Mouse (Mus musculus) forebrain, embryonic 12.5 days (tissue): ENCODE data around the gene Toporsl. TPM values are rescaled to one million over a fixed set of nuclear protein-coding genes. Genes with fewer than 3 reads are reported as not detected.

ENCODE experiments used
- ATAC-seq: fragments of 200-750 bp; cut with Nextera tagmentation; 2 replicates; pipeline ENCODE4 v1.8.0; 2017; ENCODE audit warnings: moderate TSS enrichment; ENCODE audit not compliant: low FRiP score
- H3K27ac ChIP-seq: fragments of 300-500 bp; sonication (generic); 2 replicates; pipeline ENCODE4 v1.5.1; 2016; ENCODE audit warnings: mild to moderate bottlenecking
- H3K27me3 ChIP-seq: fragments of 300-500 bp; sonication (generic); 2 replicates; pipeline ENCODE4 v1.6.1; 2016; ENCODE audit warnings: mild to moderate bottlenecking
- H3K36me3 ChIP-seq: fragments of 300-500 bp; sonication (generic); replicated peaks from 2 replicates; pipeline ENCODE4 v1.6.1; 2016; ENCODE audit warnings: mild to moderate bottlenecking
- H3K4me1 ChIP-seq: fragments of 300-500 bp; sonication (generic); 2 replicates; pipeline ENCODE4 v1.6.1; 2016
- H3K4me2 ChIP-seq: fragments of 300-500 bp; sonication (generic); 2 replicates; pipeline ENCODE4 v1.6.1; 2016; ENCODE audit warnings: mild to moderate bottlenecking, moderate library complexity
- H3K4me3 ChIP-seq: fragments of 300-500 bp; sonication (generic); replicated peaks from 2 replicates; pipeline ENCODE4 v1.5.1; 2016; ENCODE audit warnings: mild to moderate bottlenecking
- H3K9ac ChIP-seq: fragments of 300-500 bp; sonication (generic); 2 replicates; pipeline ENCODE4 v1.6.1; 2016; ENCODE audit warnings: mild to moderate bottlenecking
- H3K9me3 ChIP-seq: fragments of 300-500 bp; sonication (generic); 2 replicates; pipeline ENCODE4 v1.6.1; 2016
- WGBS: fragments of 180-500 bp; shearing (Covaris S2); methylation state at CpG from one replicate; pipeline ENCODE4 v1.1.7; 2016; 5-methylcytosine and 5-hydroxymethylcytosine counted together
- polyA plus RNA-seq: library from polyadenylated mRNA; unstranded; fragments of >200 nt; fragmentation: Nextera tagmentation; extraction: Ambion mirVana; gene quantifications from 2 replicates; pipeline ENCODE4 v1.2.1, GENCODE M21; 2016

The Toporsl gene
- 0.14 TPM in 1 of 2 replicates, not detected in the other for polyA plus RNA-seq

DNA sequence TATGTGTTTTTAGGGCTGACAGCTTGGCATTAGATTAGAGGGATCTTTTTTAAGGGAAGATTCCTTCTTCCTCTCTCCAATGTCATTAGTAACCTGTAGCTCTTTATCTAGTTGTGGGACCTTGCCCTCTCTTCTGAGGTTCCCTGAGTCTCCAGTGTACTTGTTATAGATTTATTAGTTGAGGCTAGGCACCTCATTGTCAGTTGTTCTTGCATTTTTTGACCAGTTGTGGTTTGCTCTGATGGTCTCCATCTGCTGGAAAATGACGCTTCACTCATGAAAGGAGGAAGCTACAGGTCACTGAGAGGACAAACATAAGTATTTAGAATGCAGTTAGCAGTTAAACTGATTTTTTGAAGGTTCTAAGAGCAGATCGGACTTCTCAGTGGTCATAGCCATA lies at the start of gene Toporsl:
TSS of gene Toporsl (plus strand) at position 348 of the 400 bp plus-strand sequence.
- Histone ChIP-seq H3K27me3 (no peaks in the 10 kb centered on the region), H3K4me1 (no peaks in the 10 kb centered on the region), H3K36me3 (no peaks in the 10 kb centered on the region), H3K4me2 (no peak within 1 kb of the TSS), H3K4me3 (no peak within 1 kb of the TSS), H3K27ac (no peak within 1 kb of the TSS), H3K9ac (no peak within 1 kb of the TSS), H3K9me3 (no peaks in the 10 kb centered on the region)
- ATAC-seq: no peak
- 82% methylated on average over 2 of the region's 2 CpGs for WGBS

DNA sequence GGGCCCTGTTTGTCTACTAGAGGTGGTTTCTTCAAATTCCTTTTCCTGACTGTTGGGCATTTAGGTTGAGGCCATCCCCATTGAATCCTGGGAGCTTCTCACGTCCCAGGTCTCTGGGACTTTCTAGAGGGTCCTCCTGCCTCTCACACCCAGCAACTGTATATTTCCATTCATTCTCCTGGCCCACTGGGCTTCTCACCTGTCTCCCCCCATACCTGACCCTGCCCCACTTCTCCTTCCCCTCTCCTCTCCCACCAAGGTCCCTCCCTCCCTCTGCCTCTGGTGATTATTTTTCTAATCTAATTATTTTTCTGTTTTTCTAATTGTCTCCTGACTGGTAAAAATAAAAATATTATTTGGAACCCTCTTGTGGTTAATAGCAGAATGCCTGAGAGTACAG lies 38.4 kb upstream of the Toporsl start:
- no peaks in the 10 kb centered on the region for H3K27me3 ChIP-seq
- no peak overlapping the region for H3K4me2 ChIP-seq
- H3K9ac ChIP-seq: no peak overlapping the region
- H3K4me1 ChIP-seq: peaks cover 6% of the 10 kb centered on the region
- H3K4me3 ChIP-seq: no peak overlapping the region
- peak; percentile 53; the same call in 1 of the 2 replicates for ATAC-seq
- H3K27ac ChIP-seq: no peak overlapping the region
- no peaks in the 10 kb centered on the region for H3K9me3 ChIP-seq
- H3K36me3 ChIP-seq: no peaks in the 10 kb centered on the region
- WGBS: 58% methylated on average over 1 of the region's 1 CpGs

DNA sequence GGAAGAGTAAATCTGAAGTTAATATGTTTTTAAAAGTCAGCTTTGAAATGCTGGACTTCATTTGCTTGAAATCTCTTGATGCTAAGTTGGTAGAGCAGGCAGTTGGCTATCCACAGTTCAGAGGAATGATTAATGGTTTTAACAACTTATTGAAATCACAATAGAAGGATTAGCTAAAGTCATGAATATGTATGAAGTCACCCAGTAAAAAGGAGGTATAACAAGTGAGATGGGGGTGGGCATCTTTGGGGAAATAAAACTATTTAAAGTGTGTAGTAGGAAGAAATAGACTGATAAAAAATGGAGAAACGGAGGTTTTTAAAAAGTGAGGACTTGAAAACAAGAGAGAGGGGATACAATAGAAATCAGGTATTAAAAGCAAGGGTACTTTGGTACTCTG lies 38.0 kb upstream of the Toporsl start:
- H3K9me3 ChIP-seq: no peaks in the 10 kb centered on the region
- no peak overlapping the region for H3K27ac ChIP-seq
- H3K4me1 ChIP-seq: peaks cover 6% of the 10 kb centered on the region
- H3K4me2 ChIP-seq: no peak overlapping the region
- H3K36me3 ChIP-seq: no peaks in the 10 kb centered on the region
- ATAC-seq: peak; percentile 69; the same call in 1 of the 2 replicates
- no peaks in the 10 kb centered on the region for H3K27me3 ChIP-seq
- H3K4me3 ChIP-seq: no peak overlapping the region
- WGBS: 9% methylated on average over 1 of the region's 1 CpGs
- H3K9ac ChIP-seq: no peak overlapping the region

DNA sequence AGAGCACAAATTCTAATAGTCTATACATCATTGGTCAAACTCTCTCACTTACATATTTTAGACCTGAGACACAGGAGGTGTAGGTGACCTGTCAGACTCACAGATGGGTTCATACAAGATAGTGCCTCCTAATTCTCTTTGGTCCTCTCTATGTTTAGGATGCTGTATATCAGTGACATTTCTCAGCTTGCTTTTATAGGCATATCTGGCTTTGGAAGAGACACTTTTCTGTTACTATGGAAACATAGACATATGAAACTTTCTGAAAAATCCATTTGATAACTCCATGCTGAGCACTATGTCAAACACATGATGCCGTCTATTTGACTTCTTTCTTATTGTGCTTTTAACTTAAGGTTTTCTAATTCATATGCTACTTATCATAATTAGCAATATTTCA lies 32.2 kb upstream of the Toporsl start:
- no peak for ATAC-seq
- H3K4me3 ChIP-seq: no peak overlapping the region

DNA sequence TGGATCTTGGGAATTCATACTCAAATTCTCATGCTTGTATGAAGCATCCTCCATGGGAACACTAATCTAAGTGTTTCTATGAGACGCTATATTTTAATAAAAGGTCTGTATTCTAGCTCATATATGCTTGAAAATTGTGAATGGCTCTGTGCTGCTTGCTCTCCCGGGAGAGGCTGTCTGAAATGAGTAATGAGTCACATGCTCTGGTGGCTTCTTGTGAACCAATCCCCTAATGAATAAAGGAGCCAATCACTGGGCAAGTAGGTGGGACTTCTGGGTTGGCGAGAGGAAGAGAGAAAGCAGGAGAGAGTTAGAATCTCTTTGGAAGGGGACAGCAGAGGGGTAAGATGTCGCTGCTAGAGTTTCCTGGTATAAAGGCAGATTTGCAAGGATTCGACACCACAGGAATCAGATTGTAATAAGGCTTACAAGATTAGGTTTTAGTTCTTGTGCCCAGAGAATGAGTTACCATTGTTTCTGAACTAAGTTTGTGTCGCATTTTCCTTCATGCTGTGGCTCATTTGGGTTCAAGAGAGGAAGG lies 9.8 kb upstream of the Toporsl start:
- Histone ChIP-seq H3K27me3 (no peaks in the 10 kb centered on the region), H3K4me1 (no peaks in the 10 kb centered on the region), H3K9me3 (no peaks in the 10 kb centered on the region), H3K9ac (no peak overlapping the region), H3K36me3 (no peaks in the 10 kb centered on the region), H3K4me2 (no peak overlapping the region), H3K4me3 (no peak overlapping the region), H3K27ac (no peak overlapping the region)
- ATAC-seq: no peak
- WGBS: 73% methylated on average over 6 of the region's 6 CpGs

More for the DNA sequence above, 32.2 kb upstream of the Toporsl start:
- Histone ChIP-seq H3K4me2 (no peak overlapping the region), H3K36me3 (no peaks in the 10 kb centered on the region), H3K9me3 (no peaks in the 10 kb centered on the region), H3K27me3 (no peaks in the 10 kb centered on the region), H3K27ac (no peak overlapping the region), H3K9ac (no peak overlapping the region), H3K4me1 (no peaks in the 10 kb centered on the region)
- 90% methylated on average over 1 of the region's 1 CpGs for WGBS

DNA sequence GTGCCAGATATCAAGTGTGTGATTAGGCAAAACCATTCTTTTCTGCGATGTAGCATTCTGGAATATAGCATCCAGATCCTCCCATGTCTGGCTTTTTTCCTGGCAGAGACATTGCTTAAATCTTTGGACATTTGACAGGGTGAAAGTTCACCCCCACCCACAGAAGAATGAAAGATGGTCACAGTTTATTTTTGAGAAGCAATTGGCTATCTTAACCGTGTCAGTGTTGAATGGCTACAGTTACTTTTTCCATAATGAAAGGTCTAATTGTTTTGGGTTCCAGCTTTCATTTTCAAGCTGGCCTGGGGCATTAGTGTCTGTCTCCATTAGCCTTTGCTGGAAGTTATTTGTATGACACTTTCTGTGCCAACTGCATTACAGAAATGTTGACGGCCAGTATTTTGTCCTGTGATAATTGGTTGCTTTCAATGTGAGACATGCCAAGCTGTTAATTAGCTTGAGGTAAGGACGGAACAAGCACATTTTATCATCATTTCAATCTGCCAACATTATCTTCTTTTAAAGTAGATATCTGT lies 2.2 kb upstream of the Toporsl start:
- Histone ChIP-seq H3K9ac (no peak overlapping the region), H3K4me2 (no peak overlapping the region), H3K4me1 (no peaks in the 10 kb centered on the region), H3K27me3 (no peaks in the 10 kb centered on the region), H3K4me3 (no peak overlapping the region), H3K27ac (no peak overlapping the region), H3K9me3 (no peaks in the 10 kb centered on the region), H3K36me3 (no peaks in the 10 kb centered on the region)
- 55% methylated on average over 4 of the region's 4 CpGs for WGBS
- peak; percentile 31; the same call in 1 of the 2 replicates for ATAC-seq

DNA sequence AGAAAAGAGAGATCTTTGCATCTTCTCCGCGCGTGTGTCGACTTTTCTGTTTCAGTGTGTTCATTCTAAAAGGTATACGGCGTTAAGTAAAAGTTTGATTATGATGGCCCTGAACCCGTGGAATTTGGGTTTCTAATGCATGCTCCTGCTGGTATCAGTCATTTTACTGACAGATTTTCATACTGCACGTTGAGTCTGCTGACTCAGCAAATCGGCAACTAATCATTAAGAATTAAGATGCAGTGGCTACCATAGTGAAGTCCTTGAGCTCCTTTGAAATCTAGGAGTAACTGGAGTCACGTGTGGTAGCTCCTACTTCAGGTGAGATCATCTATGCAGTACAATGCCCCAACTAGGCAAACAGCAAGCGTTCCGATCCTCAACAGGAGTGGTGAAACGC lies 1.4 kb upstream of the Toporsl start:
- Histone ChIP-seq H3K4me1 (no peaks in the 10 kb centered on the region), H3K4me2 (no peak overlapping the region), H3K9ac (no peak overlapping the region), H3K4me3 (no peak overlapping the region), H3K36me3 (no peaks in the 10 kb centered on the region), H3K27me3 (no peaks in the 10 kb centered on the region), H3K27ac (no peak overlapping the region), H3K9me3 (no peaks in the 10 kb centered on the region)
- no peak for ATAC-seq
- 93% methylated on average over 13 of the region's 13 CpGs for WGBS

DNA sequence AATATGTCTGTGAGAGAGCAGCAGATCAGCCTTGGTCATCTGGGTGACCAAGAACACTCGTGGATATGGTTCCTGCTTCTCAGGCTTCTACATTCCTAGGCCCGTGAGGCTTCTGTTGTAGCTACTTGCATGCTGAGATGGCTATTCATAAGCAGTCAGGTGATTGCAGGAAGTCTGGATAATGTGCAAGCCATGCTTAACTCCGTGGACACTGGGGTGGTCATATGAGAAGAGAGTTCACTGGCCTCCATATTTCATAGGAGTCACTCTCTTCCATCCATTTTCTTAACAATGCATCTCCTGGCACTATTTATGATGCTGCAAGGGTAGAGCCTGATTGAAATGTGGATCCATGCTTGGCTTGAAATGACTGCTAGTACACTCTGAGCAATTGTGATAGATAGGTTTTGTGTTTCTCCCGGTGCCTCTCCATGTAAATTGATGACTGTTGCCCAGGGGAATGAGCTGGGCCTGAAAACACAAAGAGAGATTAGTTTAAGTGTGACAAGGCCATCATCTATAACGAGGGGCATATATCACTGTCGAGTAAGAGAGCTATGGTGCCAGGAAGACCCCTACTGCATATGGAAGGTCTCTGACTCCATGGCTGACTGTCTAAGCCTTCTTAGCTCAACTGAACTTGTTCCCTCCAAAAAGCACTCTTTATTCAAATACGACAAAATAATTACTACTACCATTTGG lies 2.3 kb downstream of the Toporsl start:
- H3K27me3 ChIP-seq: no peaks in the 10 kb centered on the region
- no peak overlapping the region for H3K4me3 ChIP-seq
- no peak for ATAC-seq
- no peak overlapping the region for H3K4me2 ChIP-seq
- H3K36me3 ChIP-seq: no peaks in the 10 kb centered on the region
- H3K9ac ChIP-seq: no peak overlapping the region
- H3K9me3 ChIP-seq: no peaks in the 10 kb centered on the region
- H3K27ac ChIP-seq: no peak overlapping the region
- 55% methylated on average over 7 of the region's 7 CpGs for WGBS
- H3K4me1 ChIP-seq: no peaks in the 10 kb centered on the region

DNA sequence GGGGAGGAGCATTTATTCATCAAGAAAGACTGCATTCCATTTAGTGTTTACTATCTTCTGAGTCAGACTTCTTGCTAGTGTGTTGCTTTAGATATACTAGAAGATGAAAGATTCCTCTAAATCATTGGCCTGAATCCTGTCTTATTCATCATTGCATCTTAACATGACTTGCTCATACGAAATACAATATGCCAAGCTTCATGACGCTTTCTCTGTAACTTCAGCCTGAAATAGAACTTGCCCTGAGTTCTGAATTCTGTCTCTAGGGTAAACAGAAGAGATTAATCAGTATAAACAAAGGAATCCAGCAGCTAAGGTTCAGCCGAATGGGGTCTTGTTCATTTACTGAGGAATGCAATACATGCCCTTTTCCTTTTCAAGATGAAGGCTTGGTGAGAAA lies 10.8 kb downstream of the Toporsl start:
- no peak for ATAC-seq
- no peaks in the 10 kb centered on the region for H3K27me3 ChIP-seq
- H3K27ac ChIP-seq: no peak overlapping the region
- no peaks in the 10 kb centered on the region for H3K9me3 ChIP-seq
- no peaks in the 10 kb centered on the region for H3K36me3 ChIP-seq
- whole genome bisulfite sequencing: 59% methylated on average over 3 of the region's 3 CpGs
- H3K4me3 ChIP-seq: no peak overlapping the region
- H3K4me2 ChIP-seq: no peak overlapping the region
- no peaks in the 10 kb centered on the region for H3K4me1 ChIP-seq
- no peak overlapping the region for H3K9ac ChIP-seq

DNA sequence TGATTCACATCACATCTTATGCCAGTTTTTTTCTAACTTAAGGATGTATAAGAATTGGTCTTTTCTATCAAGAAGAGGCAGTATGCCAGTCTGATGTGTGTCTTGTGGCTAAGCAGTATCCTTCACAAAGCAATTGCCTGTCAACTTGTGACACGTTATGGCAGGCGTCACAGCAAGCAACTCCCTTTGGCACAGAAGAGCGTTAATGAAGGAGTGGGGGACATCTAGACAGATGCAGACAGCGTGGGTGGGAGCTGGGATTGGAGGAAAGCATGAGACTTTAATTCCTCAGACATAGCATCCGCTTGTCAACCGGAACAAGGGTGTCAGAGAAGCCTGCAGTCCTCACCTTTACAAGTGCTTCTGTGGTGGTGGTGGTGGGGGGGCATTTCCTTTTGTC lies 38.9 kb downstream of the Toporsl start:
- Histone ChIP-seq H3K36me3 (no peaks in the 10 kb centered on the region), H3K4me3 (no peak overlapping the region), H3K4me2 (no peak overlapping the region), H3K9me3 (no peaks in the 10 kb centered on the region), H3K27me3 (no peaks in the 10 kb centered on the region), H3K4me1 (no peaks in the 10 kb centered on the region), H3K27ac (no peak overlapping the region), H3K9ac (no peak overlapping the region)
- ATAC-seq: peak; percentile 33; the same call in 1 of the 2 replicates
- 75% methylated on average over 6 of the region's 6 CpGs for WGBS

DNA sequence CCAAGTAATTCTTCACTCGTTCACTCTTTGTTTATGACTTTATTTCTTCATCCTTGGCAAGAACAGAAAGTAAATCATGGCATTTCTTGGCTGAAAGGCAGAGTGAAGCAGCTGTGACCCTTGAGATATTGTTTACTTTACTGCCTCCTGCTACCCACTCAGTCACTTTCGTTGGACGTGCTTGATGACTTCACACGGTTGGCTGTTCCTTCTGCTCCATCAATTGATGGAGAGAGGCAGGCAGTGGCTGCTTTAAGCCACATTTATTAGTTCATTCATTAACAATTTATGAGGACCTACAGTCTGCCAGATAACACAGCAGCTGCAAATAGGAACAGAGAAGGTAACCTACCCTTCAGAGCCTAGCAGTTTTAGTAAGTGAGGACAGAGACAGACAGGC lies 51.7 kb downstream of the Toporsl start:
- H3K4me3 ChIP-seq: no peak overlapping the region
- no peak overlapping the region for H3K9ac ChIP-seq
- H3K36me3 ChIP-seq: no peaks in the 10 kb centered on the region
- no peaks in the 10 kb centered on the region for H3K4me1 ChIP-seq
- ATAC-seq: no peak
- WGBS: 80% methylated on average over 4 of the region's 4 CpGs
- H3K4me2 ChIP-seq: no peak overlapping the region
- no peaks in the 10 kb centered on the region for H3K9me3 ChIP-seq
- no peaks in the 10 kb centered on the region for H3K27me3 ChIP-seq
- no peak overlapping the region for H3K27ac ChIP-seq

DNA sequence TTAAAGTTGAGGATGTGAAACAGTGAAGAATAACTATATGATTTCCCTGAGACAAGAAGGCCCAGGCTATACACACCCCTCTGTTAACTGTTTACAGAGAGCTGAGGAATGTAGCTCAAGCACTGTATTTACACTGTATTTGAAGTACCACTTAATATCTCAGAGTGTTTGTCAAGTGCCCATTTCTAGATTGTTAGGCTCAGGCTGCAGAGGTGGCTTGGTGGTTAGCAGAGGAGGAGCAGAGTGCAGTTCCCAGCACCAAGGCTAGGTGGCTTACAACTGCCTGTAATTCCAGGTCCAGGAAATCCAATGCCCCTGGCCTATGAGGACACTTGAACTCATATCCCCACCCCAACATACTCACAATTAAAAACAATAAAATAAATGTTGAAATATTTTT lies 63.6 kb downstream of the Toporsl start:
- Histone ChIP-seq H3K4me1 (peaks cover 8% of the 10 kb centered on the region), H3K27me3 (no peaks in the 10 kb centered on the region), H3K4me3 (no peak overlapping the region), H3K27ac (no peak overlapping the region), H3K9ac (no peak overlapping the region), H3K36me3 (no peaks in the 10 kb centered on the region), H3K4me2 (no peak overlapping the region), H3K9me3 (no peaks in the 10 kb centered on the region)
- peak; percentile 48; the same call in 1 of the 2 replicates for ATAC-seq

DNA sequence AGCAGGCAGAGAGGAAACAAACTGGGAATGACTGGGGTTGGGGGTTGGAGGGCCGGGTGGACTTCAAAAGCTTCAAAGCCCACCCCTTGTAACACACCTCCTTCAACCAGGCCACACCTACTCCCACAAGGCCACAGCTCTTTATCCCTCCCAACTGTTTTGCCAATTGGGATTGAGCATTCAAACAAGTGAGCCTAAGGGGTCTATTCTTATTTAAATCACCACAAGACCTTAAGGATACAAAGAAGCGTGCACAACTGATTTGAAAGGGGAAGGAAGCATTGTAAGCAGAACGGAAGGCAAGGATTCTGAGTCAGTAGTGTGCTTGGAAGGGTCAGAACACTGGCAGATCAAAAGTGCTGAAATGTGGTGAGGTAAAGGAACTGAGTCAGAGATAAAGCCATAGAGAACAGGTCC lies 64.6 kb downstream of the Toporsl start:
- H3K27me3 ChIP-seq: no peaks in the 10 kb centered on the region
- no peaks in the 10 kb centered on the region for H3K9me3 ChIP-seq
- H3K9ac ChIP-seq: no peak overlapping the region
- H3K27ac ChIP-seq: no peak overlapping the region
- 4% methylated on average over 3 of the region's 3 CpGs for WGBS
- H3K4me1 ChIP-seq: peaks cover 8% of the 10 kb centered on the region
- peak overlapping the region; percentile 5; the same call in 1 of the 2 replicates for H3K4me2 ChIP-seq
- H3K4me3 ChIP-seq: no peak overlapping the region
- peak; percentile 80 for ATAC-seq
- no peaks in the 10 kb centered on the region for H3K36me3 ChIP-seq
